Mouse (Mus musculus): ENCODE data around the gene Agpat3.

- TF ChIP-seq CTCF (IDR thresholded peaks at IDR 0.05; ENCODE audit: extremely low read depth, insufficient read length, insufficient replicate concordance, low read depth, low read length) (no peak), POLR2A (IDR thresholded peaks at IDR 0.05; ENCODE audit: low read depth, low read length) (no peak)
Observed at GRCm38 (mm10) chr10:78311886-78312635, 40.2 kb downstream of the Agpat3 start.

Measured in small intestine, adult 2 months (tissue).